Mouse (Mus musculus) olfactory bulb, adult 2 months (tissue): ENCODE data around the gene Gpn2. TPM values are rescaled to one million over a fixed set of nuclear protein-coding genes. Genes with fewer than 3 reads are reported as not detected.

Experiments used
- H3K27ac ChIP-seq: fragments of 200-500 bp; 2 replicates; pipeline ENCODE4 v1.5.1; 2012; ENCODE audit warnings: low read depth, low read length; ENCODE audit not compliant: insufficient read depth
- H3K4me1 ChIP-seq: fragments of 200-500 bp; 2 replicates; pipeline ENCODE4 v1.6.1; 2012; ENCODE audit warnings: low read length; ENCODE audit not compliant: control insufficient read depth, insufficient read depth
- H3K4me3 ChIP-seq: fragments of 200-500 bp; 2 replicates; pipeline ENCODE4 v1.5.1; 2012; ENCODE audit warnings: mild to moderate bottlenecking, low read depth, low read length, moderate library complexity; ENCODE audit not compliant: insufficient read depth
- CTCF ChIP-seq: fragments of 200-500 bp; IDR thresholded peaks from 2 replicates; pipeline ENCODE4 v1.5.1; 2012; ENCODE audit warnings: low read depth, mild to moderate bottlenecking, low read length, moderate library complexity; ENCODE audit not compliant: insufficient read depth
- POLR2A ChIP-seq: fragments of 200-500 bp; IDR thresholded peaks from 2 replicates; pipeline ENCODE4 v1.6.1; 2012; ENCODE audit warnings: mild to moderate bottlenecking, low read depth, low read length, moderate library complexity; ENCODE audit not compliant: insufficient read depth
- WGBS: fragments of 180-500 bp; shearing (Covaris S2); methylation state at CpG from one replicate; pipeline ENCODE4 v1.1.7; 2018; 5-methylcytosine and 5-hydroxymethylcytosine counted together
- polyA plus RNA-seq: library from polyadenylated mRNA; stranded (reverse); fragments of >200 nt; gene quantifications from 2 replicates; pipeline ENCODE4 v1.2.4, GENCODE M21; 2012; ENCODE audit warnings: low replicate concordance; ENCODE audit not compliant: missing spikeins, insufficient read depth, insufficient read length

The Gpn2 gene
- polyA plus RNA-seq, result not detected in 2 replicates

- WGBS, result under 1% methylated on average over 65 of the region's 65 CpGs
- peak within 1 kb of the TSS; percentile 72 for H3K4me3 ChIP-seq
- peak; percentile 83 for TF ChIP-seq POLR2A
- no peak for TF ChIP-seq CTCF
- peak within 1 kb of the TSS; percentile 81 for H3K27ac ChIP-seq
- peaks cover 8% of the 10 kb centered on the region for H3K4me1 ChIP-seq
Measured at GRCm38 (mm10) chr4:133584059-133584951, at the start of gene Gpn2. Gpn2 (plus strand) TSS chr4:133584362.

GRCm38 (mm10) chr4:133536081-133536480 is 48.1 kb upstream of the Gpn2 start:
- Histone ChIP-seq H3K4me3 (no peak overlapping the region), H3K27ac (no peak overlapping the region), H3K4me1 (peaks cover 3% of the 10 kb centered on the region; the same call in 1 of the 2 replicates)
- WGBS, result 86% methylated on average over 3 of the region's 3 CpGs
- TF ChIP-seq POLR2A, result no peak
- TF ChIP-seq CTCF, result no peak

- TF ChIP-seq CTCF (no peak), POLR2A (no peak)
- Histone ChIP-seq H3K4me1 (peaks cover 4% of the 10 kb centered on the region; the same call in 1 of the 2 replicates), H3K4me3 (no peak overlapping the region), H3K27ac (no peak overlapping the region)
- 91% methylated on average over 5 of the region's 5 CpGs for WGBS
Measured at GRCm38 (mm10) chr4:133536652-133537051, 47.5 kb upstream of the Gpn2 start.

- Histone ChIP-seq H3K4me3 (peak within 1 kb of the TSS; percentile 69), H3K27ac (0 out of 2 replicates have a peak within 1 kb of the TSS, but pooled peaks have one; percentile 7), H3K4me1 (peaks cover 11% of the 10 kb centered on the region)
- WGBS, result under 1% methylated on average over 75 of the region's 77 CpGs
- TF ChIP-seq CTCF (no peak), POLR2A (peak; percentile 95)
Measured at GRCm38 (mm10) chr4:133545272-133546231, 38.6 kb upstream of the Gpn2 start, which contains the start of gene Nudc. Nudc (minus strand) TSS chr4:133545996.

GRCm38 (mm10) chr4:133552029-133552428 is 32.1 kb upstream of the Gpn2 start:
- H3K27ac ChIP-seq, result no peak overlapping the region
- TF ChIP-seq POLR2A (no peak), CTCF (no peak)
- WGBS, result 85% methylated on average over 1 of the region's 1 CpGs
- H3K4me3 ChIP-seq, result no peak overlapping the region
- no peaks in the 10 kb centered on the region for H3K4me1 ChIP-seq

DNA sequence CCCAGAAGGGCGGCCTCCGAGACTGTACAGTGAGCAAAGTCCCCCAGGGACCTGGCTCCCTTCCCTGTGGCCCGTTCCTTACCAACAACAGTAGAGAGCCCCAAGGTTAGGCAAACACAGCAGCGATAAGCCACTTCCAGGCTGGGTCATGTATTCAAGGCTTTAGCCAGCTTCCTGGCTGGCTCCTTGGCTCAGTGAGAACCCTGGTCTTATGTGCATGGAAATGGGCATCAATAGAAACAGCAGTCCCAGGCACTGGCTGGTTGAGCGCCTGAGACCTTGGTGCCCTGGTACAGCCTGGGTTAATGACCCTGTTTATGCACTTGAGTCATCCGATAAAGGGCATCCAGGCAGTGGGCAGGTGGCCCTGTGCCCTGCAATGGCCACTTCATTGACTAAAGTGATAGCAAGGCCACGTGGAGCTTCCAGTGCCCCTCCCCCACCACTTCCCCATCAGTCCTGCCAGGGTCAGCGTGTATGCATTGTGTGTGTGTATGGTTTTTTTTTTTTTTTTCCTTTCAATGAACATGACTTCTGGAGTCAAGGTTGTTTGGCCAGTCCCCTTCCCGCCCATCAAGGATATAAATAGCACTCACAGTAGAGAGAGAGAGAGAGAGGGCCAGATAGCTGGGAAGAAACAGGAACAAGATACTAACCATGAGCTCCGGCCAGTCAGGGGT is 31.3 kb upstream of the Gpn2 start, which contains the start of gene Nr0b2:
Gene Nr0b2 (plus strand): TSS at position 609 of the 680 bp plus-strand sequence.
- no peak within 1 kb of the TSS for H3K27ac ChIP-seq
- H3K4me3 ChIP-seq, result no peak within 1 kb of the TSS
- H3K4me1 ChIP-seq, result no peaks in the 10 kb centered on the region
- no peak for TF ChIP-seq POLR2A
- TF ChIP-seq CTCF, result no peak
- WGBS, result 72% methylated on average over 10 of the region's 10 CpGs

DNA sequence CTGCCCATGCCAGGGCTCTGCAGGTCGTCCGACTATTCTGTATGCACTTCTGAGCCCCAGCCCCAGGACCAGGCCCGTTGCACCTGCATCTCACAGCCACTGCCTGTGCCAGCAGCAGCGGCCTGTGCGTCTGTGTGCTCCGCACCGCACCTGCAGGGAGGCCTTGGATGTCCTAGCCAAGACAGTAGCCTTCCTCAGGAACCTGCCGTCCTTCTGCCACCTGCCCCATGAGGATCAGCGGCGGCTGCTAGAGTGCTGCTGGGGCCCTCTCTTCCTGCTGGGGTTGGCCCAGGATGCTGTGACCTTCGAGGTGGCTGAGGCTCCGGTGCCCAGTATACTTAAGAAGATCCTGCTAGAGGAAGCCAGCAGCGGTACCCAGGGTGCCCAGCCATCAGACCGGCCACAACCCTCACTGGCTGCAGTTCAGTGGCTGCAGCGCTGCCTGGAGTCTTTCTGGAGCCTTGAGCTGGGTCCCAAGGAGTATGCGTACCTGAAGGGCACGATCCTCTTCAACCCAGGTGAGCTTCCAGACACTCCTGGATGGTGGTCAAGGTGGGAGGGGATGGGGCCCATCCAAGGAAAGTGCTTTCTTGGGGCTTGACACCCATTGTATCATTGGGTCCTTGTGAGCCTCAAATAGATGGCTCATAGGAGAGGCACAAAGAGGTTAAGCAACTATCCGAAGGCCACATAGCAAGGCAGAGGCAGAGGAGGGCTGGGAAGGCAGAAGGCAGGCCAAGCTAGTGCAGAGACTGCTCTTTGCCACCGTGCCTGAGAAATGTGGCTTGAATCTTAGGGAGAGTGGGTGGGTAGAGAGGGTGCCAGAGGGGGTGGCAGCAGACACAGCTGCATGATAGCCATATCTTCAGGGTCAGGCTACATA is 30.5 kb upstream of the Gpn2 start:
- H3K27ac ChIP-seq, result no peak overlapping the region
- no peak overlapping the region for H3K4me3 ChIP-seq
- WGBS, result 76% methylated on average over 19 of the region's 19 CpGs
- no peaks in the 10 kb centered on the region for H3K4me1 ChIP-seq
- TF ChIP-seq POLR2A, result no peak
- no peak for TF ChIP-seq CTCF
